Mouse (Mus musculus): Measurements from ENCODE around the gene Nr4a2.

GRCm38 (mm10) chr2:57116366-57117200 is 7.2 kb downstream of the Nr4a2 start:
- TF ChIP-seq POLR2A (IDR thresholded peaks at IDR 0.05; ENCODE audit: insufficient read depth, low read depth, low read length) = peak; percentile 32
- no peak for TF ChIP-seq CTCF (IDR thresholded peaks at IDR 0.05; ENCODE audit: insufficient read depth, low read depth, low read length)
